Mouse (Mus musculus) stomach, embryonic 15.5 days (tissue): Measurements from ENCODE around the gene Slc22a1. TPM values are rescaled to one million over a fixed set of nuclear protein-coding genes. Genes with fewer than 3 reads are reported as not detected.
"Not testable (repeated sequence)": the region's sequence is repeated elsewhere in the genome, so short reads cannot be mapped to it uniquely, and the experiment has no call there.

Source experiments
- ATAC-seq: fragments of 200-750 bp; cut with Nextera tagmentation; 2 replicates; pipeline ENCODE4 v1.8.0; 2017; ENCODE audit warnings: low read depth, moderate number of reproducible peaks, moderate TSS enrichment; ENCODE audit not compliant: insufficient read depth, low FRiP score
- H3K27ac ChIP-seq: fragments of 300-500 bp; sonication (generic); 2 replicates; pipeline ENCODE4 v1.5.1; 2015; ENCODE audit warnings: mild to moderate bottlenecking, inconsistent platforms
- H3K27me3 ChIP-seq: fragments of 300-500 bp; sonication (generic); replicated peaks from 2 replicates; pipeline ENCODE4 v1.6.1; 2015; ENCODE audit warnings: inconsistent platforms
- H3K36me3 ChIP-seq: fragments of 300-500 bp; sonication (generic); 2 replicates; pipeline ENCODE4 v1.6.1; 2015; ENCODE audit warnings: inconsistent platforms
- H3K4me1 ChIP-seq: fragments of 300-500 bp; sonication (generic); 2 replicates; pipeline ENCODE4 v1.6.1; 2015; ENCODE audit warnings: inconsistent platforms
- H3K4me2 ChIP-seq: fragments of 300-500 bp; sonication (generic); 2 replicates; pipeline ENCODE4 v1.6.1; 2015; ENCODE audit warnings: mild to moderate bottlenecking, inconsistent platforms
- H3K4me3 ChIP-seq: fragments of 300-500 bp; sonication (generic); replicated peaks from 2 replicates; pipeline ENCODE4 v1.5.1; 2015; ENCODE audit warnings: inconsistent platforms
- H3K9ac ChIP-seq: fragments of 300-500 bp; sonication (generic); 2 replicates; pipeline ENCODE4 v1.6.1; 2015; ENCODE audit warnings: inconsistent platforms
- H3K9me3 ChIP-seq: fragments of 300-500 bp; sonication (generic); 2 replicates; pipeline ENCODE4 v1.6.1; 2016; ENCODE audit warnings: inconsistent platforms
- WGBS: fragments of 180-500 bp; shearing (Covaris S2); methylation state at CpG from one replicate; pipeline ENCODE4 v1.1.7; 2015; 5-methylcytosine and 5-hydroxymethylcytosine counted together
- polyA plus RNA-seq: library from polyadenylated mRNA; unstranded; fragments of >200 nt; fragmentation: Nextera tagmentation; extraction: Ambion mirVana; gene quantifications from 2 replicates; pipeline ENCODE4 v1.2.1, GENCODE M21; 2015

Slc22a1 gene
- polyA plus RNA-seq, 1 experiment from 2014 or later = 0.17 TPM

DNA sequence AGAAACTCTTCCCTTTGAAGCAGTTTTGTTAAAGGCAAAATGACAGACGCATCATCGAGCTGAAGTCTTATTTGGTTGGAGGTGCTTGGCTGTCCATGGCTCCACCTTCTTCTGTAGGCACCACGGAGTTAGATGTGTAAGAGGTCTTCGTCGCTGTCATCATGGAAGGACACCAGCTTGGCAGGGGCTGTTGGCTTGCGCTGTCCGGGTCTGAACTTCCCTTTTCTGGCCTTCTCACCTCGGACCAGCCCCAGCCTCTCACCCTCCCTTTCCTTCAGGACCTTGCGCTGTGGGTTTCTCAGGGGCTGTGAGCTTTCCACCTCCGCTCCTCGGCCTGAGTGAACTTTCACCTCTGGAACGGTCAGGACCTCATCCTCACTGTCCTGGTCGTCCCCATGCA, 8.0 kb upstream of the Slc22a1 start:
- 87% methylated on average over 13 of the region's 13 CpGs for WGBS
- no peak for ATAC-seq
- Histone ChIP-seq H3K27me3 (no peaks in the 10 kb centered on the region), H3K27ac (no peak overlapping the region), H3K9ac (no peak overlapping the region), H3K36me3 (peaks cover 22% of the 10 kb centered on the region), H3K4me2 (no peak overlapping the region), H3K9me3 (no peaks in the 10 kb centered on the region), H3K4me1 (no peaks in the 10 kb centered on the region; the same call in 1 of the 2 replicates), H3K4me3 (no peak overlapping the region)

- Histone ChIP-seq H3K4me2 (no peak overlapping the region), H3K9ac (no peak overlapping the region), H3K4me3 (no peak overlapping the region), H3K27me3 (no peaks in the 10 kb centered on the region), H3K9me3 (no peaks in the 10 kb centered on the region), H3K36me3 (0 out of 2 replicates have a peak, but pooled peaks cover 2% of the 10 kb centered on the region), H3K27ac (no peak overlapping the region), H3K4me1 (no peaks in the 10 kb centered on the region)
- ATAC-seq = no peak
Observed at GRCm38 (mm10) chr17:12678261-12678660, 2.6 kb upstream of the Slc22a1 start.

DNA sequence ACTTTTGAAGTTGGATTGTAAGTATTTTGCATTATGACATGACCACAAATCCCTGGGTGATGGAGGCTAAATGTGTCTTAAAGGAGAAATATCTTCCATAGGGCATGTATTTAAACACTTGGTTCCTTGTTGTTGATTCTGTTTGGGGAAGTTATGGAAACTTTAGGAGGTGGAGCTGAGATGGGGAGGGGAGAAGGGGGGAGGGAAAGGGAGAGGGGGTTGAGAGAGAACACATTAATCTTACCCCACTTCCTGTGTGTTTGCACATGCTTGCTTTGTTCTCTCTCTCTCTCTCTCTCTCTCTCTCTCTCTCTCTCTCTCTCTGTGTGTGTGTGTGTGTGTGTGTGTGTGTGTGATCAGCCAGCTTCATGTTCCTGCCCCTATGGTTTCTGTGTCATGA, 1.5 kb upstream of the Slc22a1 start:
- Histone ChIP-seq H3K9me3 (no peaks in the 10 kb centered on the region), H3K27me3 (no peaks in the 10 kb centered on the region), H3K9ac (no peak overlapping the region), H3K4me3 (no peak overlapping the region), H3K36me3 (0 out of 2 replicates have a peak, but pooled peaks cover 2% of the 10 kb centered on the region), H3K4me2 (no peak overlapping the region), H3K4me1 (no peaks in the 10 kb centered on the region), H3K27ac (no peak overlapping the region)
- ATAC-seq = no peak

DNA sequence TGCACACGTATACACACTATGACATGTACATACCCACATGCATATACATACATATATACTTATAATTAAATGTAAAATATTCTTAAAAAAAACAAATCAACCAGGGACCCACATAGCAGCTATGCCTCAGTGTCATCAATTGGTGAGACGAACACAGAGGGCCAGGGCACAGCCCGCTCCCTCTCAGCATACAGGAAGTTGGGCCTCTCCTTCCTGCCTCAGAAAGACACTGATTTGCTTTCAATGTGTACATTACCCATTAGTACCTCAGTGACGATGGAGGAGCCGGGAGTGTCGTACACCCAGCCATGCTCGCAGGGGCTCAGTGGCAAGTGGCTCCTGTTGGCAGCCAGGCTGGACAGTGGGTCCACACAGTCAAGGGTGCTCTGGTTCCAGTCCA, 649 bp downstream of the Slc22a1 start:
- not testable (repeated sequence) for H3K27me3 ChIP-seq, H3K9ac ChIP-seq, H3K36me3 ChIP-seq, H3K27ac ChIP-seq, H3K4me1 ChIP-seq, H3K4me3 ChIP-seq, H3K4me2 ChIP-seq, ATAC-seq, H3K9me3 ChIP-seq
- 75% methylated on average over 7 of the region's 7 CpGs for WGBS

GRCm38 (mm10) chr17:12673871-12674270, 1.8 kb downstream of the Slc22a1 start:
- H3K27me3 ChIP-seq = no peaks in the 10 kb centered on the region
- H3K9me3 ChIP-seq = no peaks in the 10 kb centered on the region
- 67% methylated on average over 3 of the region's 3 CpGs for WGBS
- H3K4me3 ChIP-seq = no peak overlapping the region
- H3K4me2 ChIP-seq = no peak overlapping the region
- H3K36me3 ChIP-seq = no peaks in the 10 kb centered on the region
- no peak for ATAC-seq
- H3K9ac ChIP-seq = no peak overlapping the region
- peaks cover 5% of the 10 kb centered on the region; the same call in 1 of the 2 replicates for H3K4me1 ChIP-seq
- H3K27ac ChIP-seq = no peak overlapping the region

DNA sequence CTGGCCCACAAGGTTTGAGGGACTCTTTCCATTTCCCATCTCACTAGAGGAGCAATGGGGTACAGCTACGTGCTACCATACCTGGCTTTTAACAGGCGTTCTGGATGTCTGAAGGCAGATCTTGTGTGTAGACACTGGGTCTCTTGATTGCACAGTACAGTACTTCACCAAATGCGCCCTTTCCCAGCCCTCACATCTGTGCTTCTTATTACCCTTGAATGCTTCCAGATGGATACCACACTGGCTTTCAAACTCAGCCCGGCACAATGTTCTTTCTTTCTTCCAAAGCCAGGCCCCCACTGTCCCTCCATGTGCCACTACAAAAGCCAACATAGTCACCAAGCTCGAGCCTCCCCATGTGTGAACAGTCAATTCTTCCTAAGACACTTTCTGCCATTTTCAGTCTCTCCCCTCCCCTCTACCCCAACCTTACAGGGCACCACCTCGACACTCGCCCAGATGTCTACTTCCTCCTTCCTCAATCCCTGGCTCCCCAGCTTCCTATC, 3.3 kb downstream of the Slc22a1 start:
- H3K4me1 ChIP-seq = peaks cover 5% of the 10 kb centered on the region; the same call in 1 of the 2 replicates
- ATAC-seq = no peak
- no peaks in the 10 kb centered on the region for H3K36me3 ChIP-seq
- no peaks in the 10 kb centered on the region for H3K27me3 ChIP-seq
- H3K9me3 ChIP-seq = no peaks in the 10 kb centered on the region
- no peak overlapping the region for H3K9ac ChIP-seq
- WGBS = 80% methylated on average over 7 of the region's 7 CpGs
- H3K27ac ChIP-seq = no peak overlapping the region
- no peak overlapping the region for H3K4me3 ChIP-seq
- no peak overlapping the region for H3K4me2 ChIP-seq

GRCm38 (mm10) chr17:12671029-12671605, 4.5 kb downstream of the Slc22a1 start:
- Histone ChIP-seq H3K4me2 (no peak overlapping the region), H3K9ac (no peak overlapping the region), H3K4me1 (peaks cover 5% of the 10 kb centered on the region; the same call in 1 of the 2 replicates), H3K9me3 (no peaks in the 10 kb centered on the region), H3K4me3 (no peak overlapping the region), H3K27ac (no peak overlapping the region), H3K27me3 (no peaks in the 10 kb centered on the region), H3K36me3 (no peaks in the 10 kb centered on the region)
- WGBS = 68% methylated on average over 5 of the region's 5 CpGs
- ATAC-seq = no peak

DNA sequence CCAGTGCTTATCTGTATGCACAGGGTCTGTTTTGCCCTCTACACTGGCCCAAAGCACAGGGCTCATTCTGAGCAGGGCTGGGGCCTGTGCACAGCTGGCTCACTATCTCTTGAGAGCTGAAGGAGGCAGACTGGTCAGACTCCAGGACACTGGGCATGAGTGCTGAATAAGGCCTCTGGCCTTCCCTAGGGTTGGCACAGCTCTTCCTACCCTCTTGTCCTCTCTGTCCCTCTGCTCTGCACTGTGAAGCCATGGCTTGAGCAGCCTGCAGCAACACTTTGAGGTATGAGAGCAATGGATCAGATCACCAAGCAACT, 6.3 kb downstream of the Slc22a1 start:
- Histone ChIP-seq H3K9ac (no peak overlapping the region), H3K4me1 (peaks cover 5% of the 10 kb centered on the region; the same call in 1 of the 2 replicates), H3K27me3 (no peaks in the 10 kb centered on the region), H3K9me3 (no peaks in the 10 kb centered on the region), H3K27ac (peak overlapping the region; percentile 28; the same call in 1 of the 2 replicates), H3K36me3 (no peaks in the 10 kb centered on the region), H3K4me3 (no peak overlapping the region), H3K4me2 (no peak overlapping the region)
- no peak for ATAC-seq

- H3K27me3 ChIP-seq = no peaks in the 10 kb centered on the region
- H3K4me3 ChIP-seq = no peak overlapping the region
- no peak for ATAC-seq
- no peak overlapping the region for H3K4me2 ChIP-seq
- 23% methylated on average over 7 of the region's 7 CpGs for WGBS
- H3K9me3 ChIP-seq = no peaks in the 10 kb centered on the region
- H3K27ac ChIP-seq = peak overlapping the region; percentile 28; the same call in 1 of the 2 replicates
- peaks cover 5% of the 10 kb centered on the region; the same call in 1 of the 2 replicates for H3K4me1 ChIP-seq
- H3K9ac ChIP-seq = no peak overlapping the region
- H3K36me3 ChIP-seq = no peaks in the 10 kb centered on the region
Observed at GRCm38 (mm10) chr17:12668478-12669362, 6.9 kb downstream of the Slc22a1 start.

GRCm38 (mm10) chr17:12664156-12664555, 11.5 kb downstream of the Slc22a1 start:
- Histone ChIP-seq H3K36me3 (no peaks in the 10 kb centered on the region), H3K4me3 (no peak overlapping the region), H3K27ac (no peak overlapping the region), H3K4me2 (no peak overlapping the region), H3K27me3 (no peaks in the 10 kb centered on the region), H3K9me3 (no peaks in the 10 kb centered on the region), H3K4me1 (peaks cover 7% of the 10 kb centered on the region; the same call in 1 of the 2 replicates), H3K9ac (no peak overlapping the region)
- WGBS = 74% methylated on average over 8 of the region's 8 CpGs
- no peak for ATAC-seq

DNA sequence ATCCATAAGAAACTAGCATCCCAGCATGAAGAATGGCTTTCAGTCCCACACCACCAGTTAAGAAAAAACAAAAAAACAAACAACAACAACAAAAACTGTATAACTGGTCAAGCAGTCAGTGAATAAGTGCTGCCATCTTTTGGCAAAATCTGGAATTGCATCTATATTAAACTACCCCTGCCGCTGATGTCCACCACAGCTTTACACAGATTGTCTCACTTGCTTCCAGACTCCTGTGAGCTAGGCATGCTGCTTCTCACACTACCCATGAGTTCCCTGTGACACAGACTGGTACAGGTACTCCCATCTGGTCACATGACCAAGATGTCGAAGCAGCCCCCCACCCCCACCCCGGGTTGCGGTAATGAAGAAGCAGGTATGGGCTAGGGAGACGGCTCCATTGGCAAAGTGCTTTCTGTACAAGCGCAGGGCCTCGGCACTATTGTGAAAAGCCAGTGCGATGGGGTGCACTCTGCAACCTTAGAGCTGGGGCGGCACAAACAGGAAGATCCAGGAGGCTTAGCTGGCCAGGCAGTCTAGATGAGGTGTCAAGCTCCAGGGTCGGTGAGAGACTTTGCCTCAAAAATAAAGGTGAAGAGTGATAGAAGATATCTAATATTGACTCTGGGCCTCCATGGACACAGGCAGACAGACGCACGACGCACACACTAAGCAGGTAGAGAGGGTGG, 14.9 kb downstream of the Slc22a1 start:
- Histone ChIP-seq H3K4me2 (no peak overlapping the region), H3K4me3 (no peak overlapping the region), H3K27ac (no peak overlapping the region), H3K27me3 (no peaks in the 10 kb centered on the region), H3K4me1 (0 out of 2 replicates have a peak, but pooled peaks cover 6% of the 10 kb centered on the region), H3K9me3 (no peaks in the 10 kb centered on the region), H3K36me3 (no peaks in the 10 kb centered on the region), H3K9ac (no peak overlapping the region)
- ATAC-seq = no peak
- 68% methylated on average over 13 of the region's 13 CpGs for WGBS

DNA sequence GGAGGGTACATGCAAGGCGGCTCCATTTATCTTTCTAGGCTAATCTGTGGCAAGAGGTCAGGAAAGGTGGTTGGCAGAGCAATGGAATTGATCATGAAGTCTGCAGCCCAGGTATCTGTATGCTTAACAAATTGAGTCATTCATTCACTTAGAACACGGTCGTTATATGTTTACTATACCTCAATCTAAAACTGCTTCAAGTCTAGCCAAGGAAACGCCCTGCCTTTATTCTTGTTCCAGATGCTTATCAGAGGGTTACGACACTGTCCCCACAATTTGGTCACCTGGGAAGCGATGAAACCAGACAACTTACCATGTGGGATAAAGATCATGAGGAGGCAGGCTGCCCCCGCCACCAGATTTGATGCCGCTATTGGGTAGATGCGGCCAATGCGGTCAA, 16.4 kb downstream of the Slc22a1 start:
- 81% methylated on average over 10 of the region's 10 CpGs for WGBS
- ATAC-seq = no peak
- no peak overlapping the region for H3K4me3 ChIP-seq

More for the DNA sequence above, 16.4 kb downstream of the Slc22a1 start:
- H3K9ac ChIP-seq = no peak overlapping the region
- no peak overlapping the region for H3K4me2 ChIP-seq
- H3K27ac ChIP-seq = no peak overlapping the region
- H3K36me3 ChIP-seq = no peaks in the 10 kb centered on the region
- no peaks in the 10 kb centered on the region for H3K27me3 ChIP-seq
- 0 out of 2 replicates have a peak, but pooled peaks cover 6% of the 10 kb centered on the region for H3K4me1 ChIP-seq
- no peaks in the 10 kb centered on the region for H3K9me3 ChIP-seq
